Mouse (Mus musculus) stomach, postnatal 0 days (tissue): ENCODE measurements at regions not wholly inside any gene's neighbourhood (a gene's known extent, or its start where the extent isn't known, plus 50 kb on each side); places are given as distances from the start of the nearest gene placed in this dataset.

ENCODE experiments used
- ATAC-seq: fragments of 200-750 bp; cut with Nextera tagmentation; 2 replicates; pipeline ENCODE4 v1.8.0; 2017; ENCODE audit not compliant: low FRiP score, low TSS enrichment
- DNase-seq: peaks from one replicate; pipeline ENCODE4 v3.0.0-alpha.2; 2016; ENCODE audit warnings: low spot score
- H3K27ac ChIP-seq: fragments of 300-500 bp; sonication (generic); replicated peaks from 2 replicates; pipeline ENCODE4 v1.5.1; 2014; ENCODE audit warnings: mild to moderate bottlenecking, control low read depth
- H3K27me3 ChIP-seq: fragments of 300-500 bp; sonication (generic); 2 replicates; pipeline ENCODE4 v1.6.1; 2014; ENCODE audit warnings: low read length; ENCODE audit not compliant: control insufficient read depth, insufficient read depth
- H3K36me3 ChIP-seq: fragments of 300-500 bp; sonication (generic); 2 replicates; pipeline ENCODE4 v1.6.1; 2014; ENCODE audit warnings: low read length, mixed read lengths; ENCODE audit not compliant: control insufficient read depth, insufficient read depth
- H3K4me1 ChIP-seq: fragments of 300-500 bp; sonication (generic); replicated peaks from 2 replicates; pipeline ENCODE4 v1.6.1; 2014; ENCODE audit warnings: antibody characterized with exemption; ENCODE audit not compliant: control insufficient read depth, insufficient read depth
- H3K4me2 ChIP-seq: fragments of 300-500 bp; sonication (generic); replicated peaks from 2 replicates; pipeline ENCODE4 v1.6.1; 2014; ENCODE audit warnings: low read depth, mild to moderate bottlenecking, control low read depth, moderate library complexity
- H3K4me3 ChIP-seq: fragments of 300-500 bp; sonication (generic); 2 replicates; pipeline ENCODE4 v1.5.1; 2014; ENCODE audit warnings: low read depth, low read length, control low read depth
- H3K9ac ChIP-seq: fragments of 300-500 bp; sonication (generic); 2 replicates; pipeline ENCODE4 v1.6.1; 2014; ENCODE audit warnings: mild to moderate bottlenecking, low read length, control low read depth, mixed read lengths
- H3K9me3 ChIP-seq: fragments of 300-500 bp; sonication (generic); 2 replicates; pipeline ENCODE4 v1.6.1; 2016; ENCODE audit warnings: low read length; ENCODE audit not compliant: control insufficient read depth
- CTCF ChIP-seq: IDR thresholded peaks from 2 replicates; pipeline ENCODE4 v1.5.1; 2016; ENCODE audit warnings: antibody characterized with exemption, low read depth, mild to moderate bottlenecking, moderate library complexity
- EP300 ChIP-seq: optimal IDR thresholded peaks from 2 replicates; pipeline ENCODE3; 2016; ENCODE audit warnings: antibody characterized with exemption
- WGBS: fragments of 180-500 bp; shearing (Covaris S2); extraction: QIAGEN DNeasy Blood & Tissue Kit; methylation state at CpG from one replicate; pipeline ENCODE4 v1.1.7; 2014; 5-methylcytosine and 5-hydroxymethylcytosine counted together

DNA sequence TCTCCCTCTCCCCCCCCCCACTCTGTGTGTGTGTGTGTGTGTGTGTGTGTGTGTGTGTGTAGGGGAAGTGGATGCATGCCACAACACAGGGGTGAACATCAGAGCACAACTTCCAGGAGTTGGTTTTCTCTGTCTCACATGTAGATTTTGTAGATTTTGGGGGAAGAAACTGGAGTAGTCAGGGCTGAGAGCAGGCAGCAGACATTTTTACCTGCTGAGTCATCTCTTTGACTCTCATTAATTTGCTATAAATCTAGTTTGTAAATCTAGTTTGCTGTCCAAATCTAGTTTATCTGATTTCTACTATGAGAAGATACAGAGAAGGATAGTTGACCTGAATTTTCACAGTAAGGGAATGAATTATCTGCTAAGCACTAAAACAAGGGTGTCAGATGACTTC lies 250.1 kb downstream of the Clic5 start:
- Histone ChIP-seq H3K27ac (no peak overlapping the region), H3K4me3 (no peak overlapping the region), H3K4me1 (no peaks in the 10 kb centered on the region), H3K27me3 (no peaks in the 10 kb centered on the region), H3K9ac (no peak overlapping the region), H3K4me2 (no peak overlapping the region), H3K36me3 (no peaks in the 10 kb centered on the region), H3K9me3 (no peaks in the 10 kb centered on the region)
- no peak for ATAC-seq
- no peak for DNase-seq
- no peak for TF ChIP-seq EP300
- TF ChIP-seq CTCF: no peak

DNA sequence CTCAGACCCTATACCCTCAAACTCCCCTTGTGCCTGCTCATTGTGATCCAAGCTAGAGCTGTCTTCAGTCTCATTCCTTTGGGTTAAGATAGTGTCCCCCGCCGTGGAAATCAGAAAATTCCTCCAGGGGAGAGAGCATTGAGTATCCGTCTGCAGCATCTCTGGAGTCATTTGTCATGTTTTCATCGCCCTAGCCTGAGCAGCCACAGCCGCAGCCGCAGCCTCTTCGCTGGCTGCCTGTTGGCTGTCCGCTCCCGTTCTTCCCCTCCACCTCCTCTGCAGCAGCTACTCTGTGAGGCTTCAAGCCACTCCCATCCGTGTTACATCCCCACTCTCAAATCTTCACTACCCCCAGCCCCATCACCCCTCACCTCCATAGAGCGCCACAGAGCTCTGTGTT lies 255.1 kb downstream of the Clic5 start:
- Histone ChIP-seq H3K36me3 (no peaks in the 10 kb centered on the region), H3K4me1 (no peaks in the 10 kb centered on the region), H3K9ac (no peak overlapping the region), H3K4me3 (no peak overlapping the region), H3K9me3 (no peaks in the 10 kb centered on the region), H3K4me2 (no peak overlapping the region), H3K27ac (no peak overlapping the region), H3K27me3 (no peaks in the 10 kb centered on the region)
- DNase-seq (no peak), ATAC-seq (no peak)
- 43% methylated on average over 11 of the region's 11 CpGs for WGBS
- TF ChIP-seq EP300 (no peak), CTCF (no peak)

DNA sequence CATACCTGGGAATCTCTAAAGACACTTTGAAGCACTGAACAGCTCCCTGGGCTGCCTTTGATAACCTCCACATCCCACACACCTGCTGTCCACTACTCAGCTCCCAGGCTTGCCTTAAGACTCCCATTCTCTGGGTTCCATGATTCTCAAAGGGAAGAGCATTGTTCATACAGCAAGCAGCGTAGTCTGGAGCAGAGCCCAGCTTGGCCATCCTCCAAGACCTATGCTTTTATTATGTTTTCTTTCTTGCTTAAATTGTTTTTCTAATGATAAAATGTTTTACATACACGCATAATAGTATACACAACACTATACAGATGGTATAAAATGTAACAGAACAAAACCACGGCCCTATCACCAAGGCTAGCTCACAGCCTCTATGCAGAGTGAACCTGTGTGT lies 257.0 kb downstream of the Clic5 start:
- no peak for DNase-seq
- Histone ChIP-seq H3K4me1 (no peaks in the 10 kb centered on the region), H3K4me3 (no peak overlapping the region), H3K9ac (no peak overlapping the region), H3K27ac (no peak overlapping the region), H3K27me3 (no peaks in the 10 kb centered on the region), H3K9me3 (no peaks in the 10 kb centered on the region), H3K36me3 (no peaks in the 10 kb centered on the region), H3K4me2 (no peak overlapping the region)
- ATAC-seq: no peak
- no peak for TF ChIP-seq CTCF
- no peak for TF ChIP-seq EP300
- 54% methylated on average over 3 of the region's 3 CpGs for WGBS
